Mouse (Mus musculus): ENCODE data around the gene Tmem176b. TPM values are rescaled to one million over a fixed set of nuclear protein-coding genes. Genes with fewer than 3 reads are reported as not detected.

Gene Tmem176b
- 7.2 TPM for total RNA-seq (2023)

GRCm38 (mm10) chr6:48840973-48841625 lies at the start of gene Tmem176b:
Tmem176b (minus strand) TSS chr6:48841496.

GRCm38 (mm10) chr6:48872596-48872995 lies 31.3 kb upstream of the Tmem176b start, which contains the start of gene Aoc1:
Aoc1 (plus strand) TSS chr6:48872896.

DNA sequence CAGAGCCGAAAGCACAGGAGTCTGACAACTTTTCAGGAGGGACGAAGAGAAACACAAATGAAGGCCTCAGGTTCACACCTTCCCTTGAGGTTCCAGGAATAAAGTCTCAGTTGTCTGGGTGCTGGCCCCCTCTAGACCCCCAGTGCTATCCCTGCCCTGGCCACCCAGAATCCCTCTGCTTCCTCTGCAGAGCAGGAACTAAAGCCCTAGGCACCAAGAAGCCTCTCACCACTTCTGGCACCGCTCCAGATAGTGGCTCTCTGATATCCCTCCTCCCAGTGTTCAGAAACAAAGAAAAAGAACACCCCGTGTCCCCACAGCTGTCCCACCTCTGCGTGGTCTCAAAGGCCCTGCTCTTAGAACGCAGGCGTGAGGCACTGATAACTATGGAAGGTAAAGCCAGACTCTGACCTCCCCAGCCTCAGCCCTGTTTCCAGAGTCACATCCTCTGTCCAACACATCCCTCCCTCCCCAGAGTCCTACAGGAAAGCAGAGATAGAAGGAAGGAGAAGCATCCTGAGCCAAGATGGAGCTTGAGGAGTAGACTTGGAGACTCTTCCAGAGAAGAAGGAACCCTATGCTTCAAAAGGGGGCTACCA lies 826 bp downstream of the Tmem176b start, which contains the start of gene Tmem176a:
Gene Tmem176a (plus strand): TSS at position 549 of the 599 bp plus-strand sequence.

Other genes starting within 250 kb of the Tmem176b start
- gene Repin1, start 247.6 kb downstream of the Tmem176b start, total RNA-seq (2023) = 1.8 TPM
- not detected for gene Gm44965, start 247.6 kb downstream of the Tmem176b start, total RNA-seq (2023)
- gene Zfp775, start 239.4 kb downstream of the Tmem176b start, total RNA-seq (2023) = 4.5 TPM
- gene AI854703, start 214.7 kb downstream of the Tmem176b start, total RNA-seq (2023) = 0.67 TPM
- gene Gimap8, start 194.3 kb downstream of the Tmem176b start, total RNA-seq (2023) = 164 TPM
- gene Gimap9, start 165.4 kb downstream of the Tmem176b start, total RNA-seq (2023) = 220 TPM
- 451 TPM for gene Gimap4, start 156.9 kb downstream of the Tmem176b start, total RNA-seq (2023)
- 2,802 TPM for gene Gimap6, start 133.3 kb downstream of the Tmem176b start, total RNA-seq (2023)
- gene Gm28053, start 122.9 kb downstream of the Tmem176b start, total RNA-seq (2023) = 19.9 TPM
- 38.9 TPM for gene Gimap7, start 122.9 kb downstream of the Tmem176b start, total RNA-seq (2023)
- 149 TPM for gene Gimap1, start 102.4 kb downstream of the Tmem176b start, total RNA-seq (2023)
- 149 TPM for gene Gimap5, start 95.3 kb downstream of the Tmem176b start, total RNA-seq (2023)
- 598 TPM for gene Gimap3, start 70.6 kb downstream of the Tmem176b start, total RNA-seq (2023)
- 3.6 TPM for gene Tmem176a, start 577 bp downstream of the Tmem176b start, total RNA-seq (2023)
- not detected for gene Aoc1, start 31.4 kb upstream of the Tmem176b start, total RNA-seq (2023)
- gene 1600015I10Rik, start 88.4 kb upstream of the Tmem176b start, total RNA-seq (2023) = not detected
- gene Doxl2, start 133.5 kb upstream of the Tmem176b start, total RNA-seq (2023) = not detected
- gene Svs1, start 145.4 kb upstream of the Tmem176b start, total RNA-seq (2023) = not detected
- 2.5 TPM for gene Gpnmb, start 195.1 kb upstream of the Tmem176b start, total RNA-seq (2023)
- gene Malsu1, start 232.3 kb upstream of the Tmem176b start, total RNA-seq (2023) = 60.5 TPM